In genomic region chr14:59396999-59397398, GRCm38 (mm10) we compare ENCODE assay signal across 17 mouse cellular contexts. TPM values are rescaled to one million over a fixed set of nuclear protein-coding genes. Genes with fewer than 3 reads are reported as not detected.
DNase-seq lines count a peak whose midpoint lies in the region; TF ChIP-seq lines count a peak whose summit lies in the region.
"Had no signal": no experiment of that assay in that cellular context is flagged by ENCODE, and none has a peak within 500 bp of the region (broad histone marks: within the 10 kb centered on the region; RNA-seq: fewer than 3 reads in every experiment).

No protein-coding gene starts in this region.

- no peak for TF ChIP-seq EP300 in heart, adult 2 months (IDR thresholded peaks at IDR 0.05; ENCODE audit: insufficient read depth, low read depth, low read length)

- intact Hi-C loops in heart, adult 2 months (cut with DNase I) = no loop called here
- intact Hi-C loops in heart, postnatal 25 days (cut with DNase I) = loop anchor here (2.0 kb wide), 1 partner anchor 28 kb away; no protein-coding TSS in a partner anchor

- DNase-seq in heart, adult 2 months = peak in 1 of 2 experiments; percentile 29
- DNase-seq in heart, postnatal 25 days (ENCODE audit: low spot score) = no peak
- DNase-seq in naive thymus-derived CD4-positive, alpha-beta T cell, adult 2 months (ENCODE audit: low read depth) = peak; percentile 65
- DNase-seq in thymus, postnatal 0 days (ENCODE audit: low spot score) = peak; percentile 47
- DNase-seq in ovary, postnatal 36 days (ENCODE audit: low spot score) = no peak
- no peak for DNase-seq in layer of hippocampus, postnatal 14 days (ENCODE audit: low spot score in 2 of 2)
- no peak for DNase-seq in kidney, postnatal 4 days
- DNase-seq: cerebellum, adult 11-12 months; right cerebral cortex, postnatal 14 days had no signal

- WGBS in heart, adult 2 months = 50% methylated on average over 2 of the region's 2 CpGs
- WGBS in bone marrow, adult 2 months = 7% methylated on average over 2 of the region's 2 CpGs

- no peaks in the 10 kb centered on the region for H3K27me3 ChIP-seq in heart, adult 2 months (ENCODE audit: control insufficient read depth, insufficient read depth, low read length)

- peak overlapping the region; percentile 20; the same call in 1 of the 2 replicates for H3K27ac ChIP-seq in heart, adult 2 months
- 0 out of 2 replicates have a peak overlapping the region, but pooled peaks have one; percentile 45 for H3K27ac ChIP-seq in bone marrow, adult 2 months (ENCODE audit: control insufficient read depth, insufficient read depth, low read depth, low read length, poor library complexity)
- H3K27ac ChIP-seq: hindbrain, postnatal 0 days; limb, embryonic 10.5 days; macrophage had no signal

- no peaks in the 10 kb centered on the region for H3K79me2 ChIP-seq in heart, adult 2 months (replicated peaks; ENCODE audit: control insufficient read depth, insufficient read depth, low read length)

- TF ChIP-seq POLR2A in heart, adult 2 months (IDR thresholded peaks at IDR 0.05; ENCODE audit: insufficient read depth, low read depth, low read length) = no peak
- no peak for TF ChIP-seq POLR2A in bone marrow, adult 2 months (IDR thresholded peaks at IDR 0.05; ENCODE audit: borderline replicate concordance, control insufficient read depth, low read depth, low read length)

- H3K4me3 ChIP-seq in heart, adult 2 months = no peak overlapping the region
- no peak overlapping the region for H3K4me3 ChIP-seq in bone marrow, adult 2 months (replicated peaks; ENCODE audit: control insufficient read depth, low read depth, low read length)
- H3K4me3 ChIP-seq: limb, embryonic 10.5 days; myocyte had no signal

- no peak for TF ChIP-seq CTCF in heart, adult 2 months (IDR thresholded peaks at IDR 0.05)
- no peak for TF ChIP-seq CTCF in bone marrow, adult 2 months (IDR thresholded peaks at IDR 0.05; ENCODE audit: control insufficient read depth, insufficient read depth, low read length)

- peaks cover 2% of the 10 kb centered on the region; the same call in 1 of the 2 replicates for H3K36me3 ChIP-seq in heart, adult 2 months (ENCODE audit: control insufficient read depth, insufficient read depth, low read length)

- no peak overlapping the region for H3K9ac ChIP-seq in heart, adult 2 months (ENCODE audit: low read depth, low read length)

- no peaks in the 10 kb centered on the region for H3K4me1 ChIP-seq in heart, adult 2 months (ENCODE audit: control insufficient read depth, insufficient read depth, low read length)
- no peaks in the 10 kb centered on the region for H3K4me1 ChIP-seq in bone marrow, adult 2 months (ENCODE audit: control insufficient read depth, insufficient read depth, low read length)
- H3K4me1 ChIP-seq: limb, embryonic 10.5 days had no signal

RNA-seq across cellular contexts. Expression of gene Phf11c, which starts 1.8 kb away (rescaled TPM):
- total RNA-seq in heart, adult 2 months (2021) = under 1 TPM; 0.59 to 0.89 TPM
- polyA plus RNA-seq in heart, adult 2 months (2012; rRNA removed) = 0.27 and 0.41 TPM in 2 replicates
- total RNA-seq in heart, postnatal 25 days (2021) = 1 to 10 TPM in 1 of 2 experiments, under 1 TPM in 1; 0.64 to 1.1 TPM
- 1.8 and 4.1 TPM in 2 replicates for polyA plus RNA-seq in bone marrow, adult 2 months (2011; ENCODE audit: insufficient read depth, insufficient read length, low replicate concordance, missing spikeins)
- 4.2 and 5.8 TPM in 2 replicates for polyA plus RNA-seq in thymus, postnatal 0 days (2015; fragmentation: Nextera tagmentation; extraction: Ambion mirVana)
- total RNA-seq in layer of hippocampus, postnatal 14 days (2021) = under 1 TPM; 0.62 to 0.74 TPM

RNA-seq across cellular contexts. Expression of gene Phf11d, which starts 31.7 kb away (rescaled TPM):
- total RNA-seq in heart, adult 2 months (2021) = 1 to 10 TPM; 4.6 to 5.6 TPM
- polyA plus RNA-seq in heart, adult 2 months (2012; rRNA removed) = 7.2 and 13.2 TPM in 2 replicates
- total RNA-seq in heart, postnatal 25 days (2021) = 1 to 10 TPM; 6.9 to 8.3 TPM
- polyA plus RNA-seq in bone marrow, adult 2 months (2011; ENCODE audit: insufficient read depth, insufficient read length, low replicate concordance, missing spikeins) = 3.8 and 8.3 TPM in 2 replicates
- polyA plus RNA-seq in thymus, postnatal 0 days (2015; fragmentation: Nextera tagmentation; extraction: Ambion mirVana) = 12.8 and 15.9 TPM in 2 replicates
- total RNA-seq in layer of hippocampus, postnatal 14 days (2021) = under 1 TPM; 0.48 to 0.72 TPM
- polyA plus RNA-seq: C2C12 had no signal

RNA-seq across cellular contexts. Expression of gene Setdb2, which starts 43.7 kb away (rescaled TPM):
- 10 to 100 TPM in 1 of 2 experiments, 1 to 10 TPM in 1; 7.8 to 10.5 TPM for total RNA-seq in heart, adult 2 months (2021)
- polyA plus RNA-seq in heart, adult 2 months (2012; rRNA removed) = 1.2 and 4.2 TPM in 2 replicates
- 10 to 100 TPM in 1 of 2 experiments, 1 to 10 TPM in 1; 9.9 to 10.8 TPM for total RNA-seq in heart, postnatal 25 days (2021)
- polyA plus RNA-seq in bone marrow, adult 2 months (2011; ENCODE audit: insufficient read depth, insufficient read length, low replicate concordance, missing spikeins) = 7.2 and 8.6 TPM in 2 replicates
- polyA plus RNA-seq in thymus, postnatal 0 days (2015; fragmentation: Nextera tagmentation; extraction: Ambion mirVana) = 14.2 and 14.6 TPM in 2 replicates
- 1 to 10 TPM; 6.7 to 7.1 TPM for total RNA-seq in layer of hippocampus, postnatal 14 days (2021)

RNA-seq across cellular contexts. Expression of gene Cab39l, which starts 43.8 kb away (rescaled TPM):
- 10 to 100 TPM; 23.8 to 26.0 TPM for total RNA-seq in heart, adult 2 months (2021)
- 7.9 and 15.3 TPM in 2 replicates for polyA plus RNA-seq in heart, adult 2 months (2012; rRNA removed)
- total RNA-seq in heart, postnatal 25 days (2021) = 10 to 100 TPM; 21.9 to 25.5 TPM
- polyA plus RNA-seq in bone marrow, adult 2 months (2011; ENCODE audit: insufficient read depth, insufficient read length, low replicate concordance, missing spikeins) = 11.7 and 11.8 TPM in 2 replicates
- 29.3 and 31.8 TPM in 2 replicates for polyA plus RNA-seq in thymus, postnatal 0 days (2015; fragmentation: Nextera tagmentation; extraction: Ambion mirVana)
- 10 to 100 TPM; 18.3 to 33.8 TPM for total RNA-seq in layer of hippocampus, postnatal 14 days (2021)

RNA-seq across cellular contexts. Expression of gene Phf11b, which starts 55.8 kb away (rescaled TPM):
- 1 to 10 TPM in 1 of 2 experiments, under 1 TPM in 1; 0.73 to 1.0 TPM for total RNA-seq in heart, adult 2 months (2021)
- 0.53 TPM in 2 replicates for polyA plus RNA-seq in heart, adult 2 months (2012; rRNA removed)
- 1 to 10 TPM in 1 of 2 experiments, under 1 TPM in 1; 0.88 to 1.3 TPM for total RNA-seq in heart, postnatal 25 days (2021)
- polyA plus RNA-seq in bone marrow, adult 2 months (2011; ENCODE audit: insufficient read depth, insufficient read length, low replicate concordance, missing spikeins) = 3.3 and 10.0 TPM in 2 replicates
- polyA plus RNA-seq in thymus, postnatal 0 days (2015; fragmentation: Nextera tagmentation; extraction: Ambion mirVana) = 6.6 and 7.0 TPM in 2 replicates
- total RNA-seq in layer of hippocampus, postnatal 14 days (2021) = not detected
- total RNA-seq: hindbrain, postnatal 0 days; layer of hippocampus, adult 18-20 months had no signal
- polyA plus RNA-seq: C2C12; heart, embryonic 11.5 days had no signal

Comparison
In these comparisons a context has a peak if more than half of its experiments do, and no peak if none do; other contexts are left out.
1. DNase-seq: peak in naive thymus-derived CD4-positive, alpha-beta T cell, adult 2 months (single experiment) and thymus, postnatal 0 days (single experiment); none in heart, postnatal 25 days (single experiment), ovary, postnatal 36 days (single experiment), layer of hippocampus, postnatal 14 days (0 of 2) and kidney, postnatal 4 days (0 of 2).